Mouse (Mus musculus): ENCODE results near the gene Gm128. TPM values are rescaled to one million over a fixed set of nuclear protein-coding genes. Genes with fewer than 3 reads are reported as not detected.

The Gm128 gene
- polyA plus RNA-seq, 1 experiment from 2014 or later, result 0.19 TPM

DNA sequence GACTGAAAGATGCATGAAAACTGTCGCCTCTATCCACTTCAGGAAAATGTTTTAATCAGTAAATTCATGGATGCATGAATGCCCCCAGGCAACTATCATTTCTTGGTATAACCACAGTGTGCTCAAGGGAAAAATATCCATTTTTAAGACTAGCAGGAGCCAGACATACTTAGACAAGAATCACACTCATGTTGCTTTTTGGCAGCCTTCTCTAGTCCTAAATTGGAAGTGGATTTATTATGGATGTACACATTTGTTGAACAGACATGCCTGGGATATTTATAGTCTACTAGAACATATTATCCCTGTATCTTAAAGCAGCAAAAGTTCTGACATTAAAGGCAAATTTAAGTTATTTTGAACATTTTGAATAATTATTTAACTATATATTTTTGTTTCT is 23.3 kb upstream of the Gm128 start:
- H3K36me3 ChIP-seq (ENCODE audit: poor library complexity, severe bottlenecking), result peaks cover 78% of the 10 kb centered on the region
- H3K27me3 ChIP-seq, result no peaks in the 10 kb centered on the region
- 82% methylated on average over 1 of the region's 1 CpGs for WGBS
- H3K9ac ChIP-seq, result no peak overlapping the region
- H3K27ac ChIP-seq, result no peak overlapping the region
- H3K4me2 ChIP-seq, result no peak overlapping the region
- no peaks in the 10 kb centered on the region for H3K9me3 ChIP-seq (replicated peaks)
- no peak overlapping the region for H3K4me3 ChIP-seq
- no peak for ATAC-seq
- no peaks in the 10 kb centered on the region for H3K4me1 ChIP-seq

- Histone ChIP-seq H3K27ac (no peak overlapping the region), H3K9ac (no peak overlapping the region), H3K4me2 (no peak overlapping the region), H3K4me3 (no peak overlapping the region), H3K27me3 (no peaks in the 10 kb centered on the region), H3K9me3 (replicated peaks) (no peaks in the 10 kb centered on the region), H3K4me1 (no peaks in the 10 kb centered on the region), H3K36me3 (ENCODE audit: poor library complexity, severe bottlenecking) (peaks cover 84% of the 10 kb centered on the region)
- 55% methylated on average over 11 of the region's 11 CpGs for WGBS
- ATAC-seq, result no peak
Measured at GRCm38 (mm10) chr3:95263089-95263739, 21.8 kb upstream of the Gm128 start.

DNA sequence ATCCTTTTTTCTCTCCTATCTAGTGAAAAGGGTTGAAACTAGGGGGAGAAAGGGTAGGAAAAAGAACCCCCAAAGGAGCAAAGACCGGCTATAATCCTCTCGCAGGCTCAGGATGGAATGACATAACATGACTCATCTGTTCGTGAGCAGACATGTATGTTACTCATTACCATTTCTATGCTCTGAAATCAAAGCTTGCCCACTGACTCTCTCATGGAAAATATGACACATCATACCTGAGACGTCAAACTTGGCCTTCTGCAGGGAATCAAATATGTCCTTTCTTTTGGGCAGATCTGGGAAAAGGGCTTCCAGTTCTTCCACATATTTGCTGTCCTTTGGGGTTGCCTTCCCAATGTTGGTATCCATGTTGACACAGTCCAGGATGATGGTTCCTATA is 20.6 kb upstream of the Gm128 start:
- Histone ChIP-seq H3K27ac (no peak overlapping the region), H3K4me3 (no peak overlapping the region), H3K9ac (no peak overlapping the region), H3K36me3 (ENCODE audit: poor library complexity, severe bottlenecking) (peaks cover 84% of the 10 kb centered on the region), H3K4me1 (no peaks in the 10 kb centered on the region), H3K27me3 (no peaks in the 10 kb centered on the region), H3K4me2 (no peak overlapping the region), H3K9me3 (replicated peaks) (no peaks in the 10 kb centered on the region)
- no peak for ATAC-seq
- 94% methylated on average over 4 of the region's 4 CpGs for WGBS

DNA sequence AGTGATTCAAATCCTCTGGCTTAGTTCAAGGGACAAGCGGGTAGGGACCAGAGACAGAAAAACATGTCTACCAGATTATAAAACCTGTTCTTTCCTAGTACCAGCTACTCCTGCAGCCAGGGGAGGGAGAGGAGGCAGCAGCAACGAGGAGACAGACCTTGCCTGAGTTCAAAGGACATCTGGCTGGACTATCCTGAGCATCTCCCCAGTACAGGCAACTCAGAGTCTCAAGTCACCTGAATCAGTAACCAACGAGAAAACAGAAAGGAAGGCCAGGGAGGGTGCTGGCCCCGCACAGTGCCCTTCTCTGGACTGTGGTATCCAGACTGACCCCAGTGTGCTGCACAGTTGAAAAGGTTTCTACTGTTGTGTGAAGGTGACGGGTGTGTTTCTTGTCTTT is 15.5 kb upstream of the Gm128 start:
- no peak overlapping the region for H3K4me2 ChIP-seq
- H3K9ac ChIP-seq, result no peak overlapping the region
- peaks cover 89% of the 10 kb centered on the region for H3K36me3 ChIP-seq (ENCODE audit: poor library complexity, severe bottlenecking)
- H3K27me3 ChIP-seq, result no peaks in the 10 kb centered on the region
- no peak overlapping the region for H3K4me3 ChIP-seq
- no peak overlapping the region for H3K27ac ChIP-seq
- no peak for ATAC-seq
- H3K4me1 ChIP-seq, result no peaks in the 10 kb centered on the region
- H3K9me3 ChIP-seq (replicated peaks), result no peaks in the 10 kb centered on the region
- 86% methylated on average over 5 of the region's 5 CpGs for WGBS

DNA sequence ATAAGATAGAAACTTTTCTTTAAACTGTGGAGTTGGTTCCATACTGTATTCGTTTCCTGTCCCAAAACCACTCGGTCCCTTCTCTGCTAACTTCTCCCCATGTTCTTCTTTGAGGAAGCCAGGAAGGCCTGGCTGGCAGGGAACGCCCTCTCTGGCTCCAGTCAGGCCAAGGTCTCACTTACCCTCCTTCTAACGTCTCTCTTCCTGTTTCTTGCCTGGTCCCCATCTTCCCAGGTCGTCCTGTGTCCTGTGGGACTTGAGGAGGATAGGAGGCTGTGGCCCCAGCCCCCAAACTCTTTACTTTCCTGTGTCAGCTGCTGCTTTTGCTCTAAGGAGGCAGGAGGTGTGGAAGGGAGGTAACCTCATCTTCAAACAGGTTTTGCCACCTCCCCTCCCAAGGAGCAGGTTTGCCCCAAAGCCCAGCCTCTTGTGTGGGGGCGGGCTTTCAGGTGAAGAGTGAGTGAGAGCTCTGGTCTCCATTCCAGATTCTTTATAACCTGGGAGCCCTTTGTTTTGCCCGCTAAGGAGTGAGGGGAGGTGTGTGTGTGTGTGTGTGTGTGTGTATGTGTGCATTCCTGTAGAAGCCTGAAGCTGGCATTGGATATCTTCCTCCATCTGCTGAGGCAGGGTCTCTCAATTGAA is 9.5 kb upstream of the Gm128 start, which contains the start of gene Bnipl:
Gene Bnipl (minus strand): TSS at position 411 of the 642 bp plus-strand sequence.
- no peak within 1 kb of the TSS for H3K4me3 ChIP-seq
- ATAC-seq, result no peak
- no peak within 1 kb of the TSS for H3K27ac ChIP-seq

GRCm38 (mm10) chr3:95250361-95250760 is 9.0 kb upstream of the Gm128 start:
- Histone ChIP-seq H3K4me3 (no peak overlapping the region), H3K4me2 (no peak overlapping the region), H3K9me3 (replicated peaks) (no peaks in the 10 kb centered on the region), H3K27me3 (no peaks in the 10 kb centered on the region), H3K4me1 (no peaks in the 10 kb centered on the region), H3K36me3 (ENCODE audit: poor library complexity, severe bottlenecking) (peaks cover 29% of the 10 kb centered on the region), H3K9ac (no peak overlapping the region), H3K27ac (no peak overlapping the region)
- ATAC-seq, result no peak
- 86% methylated on average over 5 of the region's 5 CpGs for WGBS

More for the DNA sequence above, 9.5 kb upstream of the Gm128 start, which contains the start of gene Bnipl:
- Histone ChIP-seq H3K9ac (no peak within 1 kb of the TSS; the same call in 1 of the 2 replicates), H3K4me1 (no peaks in the 10 kb centered on the region), H3K9me3 (replicated peaks) (no peaks in the 10 kb centered on the region), H3K36me3 (ENCODE audit: poor library complexity, severe bottlenecking) (peaks cover 31% of the 10 kb centered on the region), H3K27me3 (no peaks in the 10 kb centered on the region), H3K4me2 (no peak within 1 kb of the TSS)
- WGBS, result 66% methylated on average over 7 of the region's 7 CpGs

DNA sequence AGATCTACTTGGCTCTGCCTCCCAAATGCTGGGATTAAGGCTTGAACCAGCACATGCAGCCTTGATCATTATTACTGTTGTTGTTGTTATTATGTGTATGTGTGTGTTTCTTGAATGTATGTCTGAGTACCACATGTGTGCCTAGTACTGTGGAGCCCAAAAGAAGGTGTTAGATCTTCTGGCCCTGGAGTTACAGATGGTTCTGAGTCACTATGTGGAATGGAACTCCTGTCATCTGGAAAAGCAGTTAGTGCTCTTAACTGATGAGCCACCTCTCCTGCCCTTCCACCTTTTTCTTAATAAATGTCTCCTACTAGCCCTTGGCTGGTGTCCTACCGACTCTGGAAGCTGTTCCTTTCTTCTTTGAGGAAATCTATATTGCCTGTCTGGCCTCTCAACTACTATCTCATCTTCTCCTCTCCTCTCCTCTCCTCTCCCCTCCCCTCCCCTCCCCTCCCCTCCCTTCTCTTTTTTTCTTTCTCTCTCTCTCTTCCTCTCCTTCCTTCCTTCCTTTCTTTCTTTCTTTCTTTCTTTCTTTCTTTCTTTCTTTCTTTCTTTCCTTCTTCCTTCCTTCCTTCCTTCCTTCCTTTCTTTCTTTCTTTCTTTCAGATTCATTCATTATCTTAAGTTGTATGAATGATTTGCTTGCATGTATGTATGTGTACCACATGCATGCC is 6.4 kb upstream of the Gm128 start:
- H3K27ac ChIP-seq, result no peak overlapping the region
- no peaks in the 10 kb centered on the region for H3K4me1 ChIP-seq
- H3K4me2 ChIP-seq, result no peak overlapping the region
- H3K4me3 ChIP-seq, result no peak overlapping the region
- 86% methylated on average over 1 of the region's 1 CpGs for WGBS
- H3K9me3 ChIP-seq (replicated peaks), result no peaks in the 10 kb centered on the region
- no peak for ATAC-seq
- H3K36me3 ChIP-seq (ENCODE audit: poor library complexity, severe bottlenecking), result peaks cover 12% of the 10 kb centered on the region
- H3K27me3 ChIP-seq, result no peaks in the 10 kb centered on the region
- H3K9ac ChIP-seq, result no peak overlapping the region

DNA sequence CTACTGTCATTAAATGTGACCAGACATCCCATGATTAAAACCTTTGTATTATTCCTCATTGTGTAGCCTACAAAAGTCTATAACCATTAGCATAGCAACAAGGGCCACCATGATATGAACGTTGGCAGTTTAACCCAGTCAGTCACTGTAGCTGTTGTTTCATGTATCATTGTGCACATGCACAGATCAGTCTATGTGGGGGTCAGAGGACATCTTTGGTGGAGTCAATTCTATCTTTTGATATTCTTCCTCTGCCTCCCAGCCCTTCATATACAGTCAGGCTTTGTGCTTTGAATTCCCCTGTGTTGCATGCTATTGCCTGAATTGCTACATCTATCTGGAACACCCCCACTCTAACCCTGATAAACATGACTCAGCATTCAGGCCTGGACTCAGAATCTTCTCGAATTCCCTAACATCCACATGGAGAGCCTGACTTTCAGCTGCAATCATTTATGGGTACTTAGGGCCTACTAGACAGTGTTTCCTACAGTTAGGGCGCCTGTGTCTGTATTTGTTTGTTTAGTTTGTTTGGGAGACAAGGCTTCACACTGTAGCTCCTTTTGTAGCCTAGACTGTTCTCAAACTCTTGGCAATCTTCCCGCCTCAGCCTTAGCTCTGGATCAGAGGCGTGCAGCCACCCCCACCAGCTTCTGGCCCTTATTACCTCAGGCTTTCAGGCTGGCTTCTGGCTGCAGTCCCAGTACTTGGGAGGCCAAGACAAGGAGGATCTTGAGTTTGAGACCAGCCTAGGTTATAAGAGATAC is 5.2 kb upstream of the Gm128 start:
- no peaks in the 10 kb centered on the region for H3K27me3 ChIP-seq
- H3K36me3 ChIP-seq (ENCODE audit: poor library complexity, severe bottlenecking), result peaks cover 10% of the 10 kb centered on the region
- no peaks in the 10 kb centered on the region for H3K4me1 ChIP-seq
- H3K27ac ChIP-seq, result no peak overlapping the region
- no peak for ATAC-seq
- no peak overlapping the region for H3K4me2 ChIP-seq
- WGBS, result 85% methylated on average over 5 of the region's 5 CpGs
- no peaks in the 10 kb centered on the region for H3K9me3 ChIP-seq (replicated peaks)
- no peak overlapping the region for H3K9ac ChIP-seq
- no peak overlapping the region for H3K4me3 ChIP-seq

- H3K9me3 ChIP-seq (replicated peaks), result no peaks in the 10 kb centered on the region
- ATAC-seq, result no peak
- 79% methylated on average over 2 of the region's 2 CpGs for WGBS
Measured at GRCm38 (mm10) chr3:95243086-95243485, 1.7 kb upstream of the Gm128 start.

DNA sequence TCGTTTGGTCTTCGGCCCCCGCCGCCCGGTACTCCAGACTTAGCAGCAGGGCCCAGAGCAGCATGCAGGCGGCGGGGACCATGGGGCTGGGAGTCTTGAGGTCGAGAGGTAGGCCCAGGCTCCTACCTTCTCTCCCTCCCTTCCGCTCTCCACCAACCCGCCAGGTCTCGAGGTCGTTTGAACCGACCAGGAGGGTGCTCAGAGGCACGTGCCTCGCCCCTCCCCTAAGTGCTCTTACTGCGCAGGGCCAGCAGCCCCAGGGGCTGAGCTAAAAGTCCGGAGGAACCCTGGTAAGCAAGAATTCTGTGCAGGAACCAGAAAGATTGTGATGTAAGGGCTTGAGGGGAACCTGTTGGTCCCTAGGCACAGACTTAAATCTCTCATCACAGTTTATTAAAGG is 498 bp downstream of the Gm128 start:
- H3K4me3 ChIP-seq, result no peak overlapping the region
- ATAC-seq, result no peak
- H3K9ac ChIP-seq, result no peak overlapping the region

More at GRCm38 (mm10) chr3:95243086-95243485, 1.7 kb upstream of the Gm128 start:
- peaks cover 20% of the 10 kb centered on the region for H3K36me3 ChIP-seq (ENCODE audit: poor library complexity, severe bottlenecking)
- H3K27ac ChIP-seq, result no peak overlapping the region
- H3K27me3 ChIP-seq, result no peaks in the 10 kb centered on the region
- H3K4me3 ChIP-seq, result no peak overlapping the region
- H3K9ac ChIP-seq, result no peak overlapping the region
- no peak overlapping the region for H3K4me2 ChIP-seq
- H3K4me1 ChIP-seq, result no peaks in the 10 kb centered on the region

DNA sequence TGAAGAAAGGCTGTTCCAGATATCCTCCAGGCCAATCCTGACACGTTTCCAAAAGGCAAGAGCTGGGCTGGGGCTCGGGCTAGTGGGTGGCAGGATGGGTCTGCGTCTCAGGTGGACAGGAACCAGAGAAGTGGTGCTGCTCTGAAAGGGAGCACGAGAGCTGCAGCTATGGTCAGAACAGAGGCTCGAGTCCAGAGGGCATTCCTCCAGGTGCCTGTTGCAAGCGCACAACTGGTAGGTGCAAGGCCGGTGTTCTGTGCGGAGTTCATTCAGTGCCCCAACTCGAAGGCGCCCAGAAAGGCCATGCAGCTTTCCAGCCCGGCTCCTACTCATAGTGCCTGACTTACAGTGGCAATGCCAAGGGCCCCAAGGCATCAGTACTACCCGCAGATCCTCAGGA is 1.4 kb downstream of the Gm128 start:
- H3K27ac ChIP-seq, result no peak overlapping the region; the same call in 1 of the 2 replicates
- H3K9me3 ChIP-seq (replicated peaks), result no peaks in the 10 kb centered on the region
- no peaks in the 10 kb centered on the region for H3K27me3 ChIP-seq
- WGBS, result 89% methylated on average over 12 of the region's 12 CpGs
- no peak overlapping the region for H3K4me3 ChIP-seq
- peaks cover 3% of the 10 kb centered on the region; the same call in 1 of the 2 replicates for H3K4me1 ChIP-seq
- H3K4me2 ChIP-seq, result no peak overlapping the region
- H3K9ac ChIP-seq, result no peak overlapping the region
- H3K36me3 ChIP-seq (ENCODE audit: poor library complexity, severe bottlenecking), result peaks cover 44% of the 10 kb centered on the region
- no peak for ATAC-seq

More for the DNA sequence above, 498 bp downstream of the Gm128 start:
- Histone ChIP-seq H3K36me3 (ENCODE audit: poor library complexity, severe bottlenecking) (peaks cover 42% of the 10 kb centered on the region), H3K4me2 (no peak overlapping the region), H3K27ac (no peak overlapping the region), H3K4me1 (no peaks in the 10 kb centered on the region), H3K27me3 (no peaks in the 10 kb centered on the region), H3K9me3 (replicated peaks) (no peaks in the 10 kb centered on the region)
- 39% methylated on average over 17 of the region's 17 CpGs for WGBS

GRCm38 (mm10) chr3:95239022-95239421 is 2.4 kb downstream of the Gm128 start:
- no peaks in the 10 kb centered on the region for H3K27me3 ChIP-seq
- H3K4me1 ChIP-seq, result peaks cover 3% of the 10 kb centered on the region; the same call in 1 of the 2 replicates
- no peak overlapping the region for H3K4me3 ChIP-seq
- 93% methylated on average over 6 of the region's 6 CpGs for WGBS
- H3K27ac ChIP-seq, result no peak overlapping the region
- ATAC-seq, result no peak
- no peaks in the 10 kb centered on the region for H3K9me3 ChIP-seq (replicated peaks)
- no peak overlapping the region for H3K4me2 ChIP-seq
- peaks cover 51% of the 10 kb centered on the region for H3K36me3 ChIP-seq (ENCODE audit: poor library complexity, severe bottlenecking)
- no peak overlapping the region for H3K9ac ChIP-seq
